Comparison of ENCODE assay signal across 8 mouse cellular contexts in genomic region chr19:47317063-47317938, GRCm38 (mm10).
DNase-seq lines count a peak whose midpoint lies in the region; ATAC-seq and TF ChIP-seq lines count a peak whose summit lies in the region.

No protein-coding gene starts in this region.

- no peaks in the 10 kb centered on the region for H3K36me3 ChIP-seq in kidney, embryonic 16.5 days (ENCODE audit: insufficient read depth, low read length)
- 0 out of 2 replicates have a peak, but pooled peaks cover 8% of the 10 kb centered on the region for H3K36me3 ChIP-seq in heart, embryonic 10.5 days

- no peak for DNase-seq in kidney, adult 9 months
- peak; percentile 93 for DNase-seq in brain, embryonic 14.5 days (ENCODE audit: low read depth)
- DNase-seq in heart, embryonic 10.5 days (ENCODE audit: low spot score) = no peak
- DNase-seq in layer of hippocampus, postnatal 10 days (ENCODE audit: low spot score in 2 of 2) = peak; percentile 67 to 68
- DNase-seq in ovary, postnatal 36 days (ENCODE audit: low spot score) = no peak
- no peak for DNase-seq in adrenal gland, postnatal 10 days

- H3K4me3 ChIP-seq in kidney, embryonic 16.5 days (ENCODE audit: low read length) = no peak overlapping the region
- H3K4me3 ChIP-seq in heart, embryonic 10.5 days = no peak overlapping the region
- H3K4me3 ChIP-seq in olfactory bulb, adult 2 months (ENCODE audit: insufficient read depth, low read depth, low read length) = no peak overlapping the region

- peaks cover 83% of the 10 kb centered on the region for H3K4me1 ChIP-seq in kidney, embryonic 16.5 days (ENCODE audit: insufficient read depth, low read length)
- peaks cover 96% of the 10 kb centered on the region for H3K4me1 ChIP-seq in heart, embryonic 10.5 days
- H3K4me1 ChIP-seq in olfactory bulb, adult 2 months (ENCODE audit: control insufficient read depth, insufficient read depth, low read length) = peaks cover 84% of the 10 kb centered on the region

- no peak overlapping the region for H3K4me2 ChIP-seq in kidney, embryonic 16.5 days (replicated peaks; ENCODE audit: low read depth, low read length)

- no peak for TF ChIP-seq POLR2A in brain, embryonic 14.5 days (IDR thresholded peaks at IDR 0.05; ENCODE audit: borderline replicate concordance, extremely low read depth, insufficient read depth, insufficient read length, poor library complexity, severe bottlenecking)
- no peak for TF ChIP-seq POLR2A in olfactory bulb, adult 2 months (IDR thresholded peaks at IDR 0.05; ENCODE audit: insufficient read depth, low read depth, low read length)

- no peak for ATAC-seq in kidney, embryonic 16.5 days (ENCODE audit: low FRiP score, low TSS enrichment)

- 0 out of 2 replicates have a peak overlapping the region, but pooled peaks have one; percentile 14 for H3K27ac ChIP-seq in kidney, embryonic 16.5 days (ENCODE audit: low read length)
- H3K27ac ChIP-seq in heart, embryonic 10.5 days = peak overlapping the region; percentile 78
- H3K27ac ChIP-seq in olfactory bulb, adult 2 months (ENCODE audit: insufficient read depth, low read depth, low read length) = peak overlapping the region; percentile 89

- WGBS in kidney, embryonic 16.5 days = 64% methylated on average over 15 of the region's 15 CpGs
- 65% methylated on average over 15 of the region's 15 CpGs for WGBS in heart, embryonic 10.5 days
- WGBS in olfactory bulb, adult 2 months = 35% methylated on average over 15 of the region's 15 CpGs

- no peak for TF ChIP-seq CTCF in brain, embryonic 14.5 days (IDR thresholded peaks at IDR 0.05; ENCODE audit: borderline replicate concordance, extremely low read depth, insufficient read depth, insufficient read length)
- no peak for TF ChIP-seq CTCF in olfactory bulb, adult 2 months (IDR thresholded peaks at IDR 0.05; ENCODE audit: insufficient read depth, low read depth, low read length)

- H3K9ac ChIP-seq in kidney, embryonic 16.5 days (replicated peaks; ENCODE audit: low read length) = peak overlapping the region; percentile 22; the same call in 1 of the 2 replicates

- H3K9me3 ChIP-seq in kidney, embryonic 16.5 days (ENCODE audit: low read length) = no peaks in the 10 kb centered on the region
- H3K9me3 ChIP-seq in heart, embryonic 10.5 days = no peaks in the 10 kb centered on the region

- H3K27me3 ChIP-seq in kidney, embryonic 16.5 days (ENCODE audit: insufficient read depth, low read length) = no peaks in the 10 kb centered on the region
- H3K27me3 ChIP-seq in heart, embryonic 10.5 days (ENCODE audit: insufficient read depth, poor library complexity, severe bottlenecking) = no peaks in the 10 kb centered on the region

Comparison
In these comparisons a context has a peak if more than half of its experiments do, and no peak if none do; other contexts are left out.
1. H3K27ac ChIP-seq: peak in every context shown above with its lines; median percentile 89 in olfactory bulb, adult 2 months; 78 in heart, embryonic 10.5 days; 14 in kidney, embryonic 16.5 days.
2. DNase-seq: peak in brain, embryonic 14.5 days (single experiment) and layer of hippocampus, postnatal 10 days (2 of 2); none in kidney, adult 9 months (single experiment), heart, embryonic 10.5 days (single experiment), ovary, postnatal 36 days (single experiment) and adrenal gland, postnatal 10 days (single experiment).